Mouse (Mus musculus) right cerebral cortex, postnatal 25 days (tissue): Measurements from ENCODE around the gene Nudt14.

Experiments
- DNase-seq: peaks from one replicate; pipeline ENCODE4 v3.0.0; 2022

Nudt14 gene

GRCm38 (mm10) chr12:112941776-112942713, at the start of gene Nudt14:
Nudt14 (minus strand) TSS chr12:112942124.
- DNase-seq: peak; percentile 79

GRCm38 (mm10) chr12:112991444-112991843, 49.5 kb upstream of the Nudt14 start:
- DNase-seq: no peak

- DNase-seq: no peak
Observed at GRCm38 (mm10) chr12:112990706-112991405, 48.9 kb upstream of the Nudt14 start.

- DNase-seq: no peak
Observed at GRCm38 (mm10) chr12:112987877-112988276, 46.0 kb upstream of the Nudt14 start.

GRCm38 (mm10) chr12:112985346-112985745, 43.4 kb upstream of the Nudt14 start:
- no peak for DNase-seq

- DNase-seq: no peak
Observed at GRCm38 (mm10) chr12:112982031-112982430, 40.1 kb upstream of the Nudt14 start.

- no peak for DNase-seq
Observed at GRCm38 (mm10) chr12:112977156-112977555, 35.2 kb upstream of the Nudt14 start.

GRCm38 (mm10) chr12:112976371-112977073, 34.6 kb upstream of the Nudt14 start, which contains the start of gene Btbd6:
Btbd6 (plus strand) TSS chr12:112976482.
- peak; percentile 89 for DNase-seq

GRCm38 (mm10) chr12:112974736-112975135, 32.8 kb upstream of the Nudt14 start:
- DNase-seq: no peak

GRCm38 (mm10) chr12:112969616-112970015, 27.7 kb upstream of the Nudt14 start:
- DNase-seq: no peak

GRCm38 (mm10) chr12:112968943-112969342, 27.0 kb upstream of the Nudt14 start:
- no peak for DNase-seq

- DNase-seq: no peak
Observed at GRCm38 (mm10) chr12:112965783-112966182, 23.9 kb upstream of the Nudt14 start.

- DNase-seq: no peak
Observed at GRCm38 (mm10) chr12:112961872-112962271, 19.9 kb upstream of the Nudt14 start.

- no peak for DNase-seq
Observed at GRCm38 (mm10) chr12:112961428-112961827, 19.5 kb upstream of the Nudt14 start.

- DNase-seq: no peak
Observed at GRCm38 (mm10) chr12:112959421-112959820, 17.5 kb upstream of the Nudt14 start.

GRCm38 (mm10) chr12:112958303-112958702, 16.4 kb upstream of the Nudt14 start:
- DNase-seq: no peak

GRCm38 (mm10) chr12:112955800-112956199, 13.9 kb upstream of the Nudt14 start:
- peak; percentile 51 for DNase-seq

GRCm38 (mm10) chr12:112952926-112953565, 11.1 kb upstream of the Nudt14 start:
- no peak for DNase-seq

- no peak for DNase-seq
Observed at GRCm38 (mm10) chr12:112952433-112952832, 10.5 kb upstream of the Nudt14 start.

- DNase-seq: no peak
Observed at GRCm38 (mm10) chr12:112951150-112951842, 9.4 kb upstream of the Nudt14 start.

- no peak for DNase-seq
Observed at GRCm38 (mm10) chr12:112950761-112951129, 8.8 kb upstream of the Nudt14 start.
